ENCODE assay signal across 14 mouse cellular contexts in genomic region chr2:13514949-13515348, GRCm38 (mm10). TPM values are rescaled to one million over a fixed set of nuclear protein-coding genes. Genes with fewer than 3 reads are reported as not detected.
"Had no signal": no experiment of that assay in that cellular context is flagged by ENCODE, and none has a peak within 500 bp of the region (broad histone marks: within the 10 kb centered on the region; RNA-seq: fewer than 3 reads in every experiment).

No protein-coding gene starts in this region.

- H3K9ac ChIP-seq: kidney, embryonic 15.5 days; liver, embryonic 12.5 days; liver, postnatal 0 days; lung, embryonic 15.5 days; midbrain, embryonic 12.5 days had no signal

- ATAC-seq: liver, embryonic 12.5 days; liver, postnatal 0 days had no signal

- H3K27ac ChIP-seq: kidney, embryonic 15.5 days; limb, embryonic 10.5 days; liver, embryonic 12.5 days; lung, embryonic 15.5 days; macrophage; midbrain, embryonic 12.5 days; stomach, postnatal 0 days had no signal

- DNase-seq: kidney, adult 2 months; layer of hippocampus, adult 9-11 months; liver, postnatal 0 days; lung, postnatal 14 days; thymus, adult 2 months; thymus, postnatal 25 days had no signal

- H3K9me3 ChIP-seq: kidney, embryonic 15.5 days; limb, embryonic 10.5 days; liver, embryonic 12.5 days; lung, embryonic 15.5 days; megakaryocyte, embryonic 14.5 days; midbrain, embryonic 12.5 days had no signal

- H3K4me2 ChIP-seq: kidney, embryonic 15.5 days; liver, embryonic 12.5 days; lung, embryonic 15.5 days; midbrain, embryonic 12.5 days had no signal

- H3K4me3 ChIP-seq: kidney, embryonic 15.5 days; limb, embryonic 10.5 days; liver, embryonic 12.5 days; lung, embryonic 15.5 days; megakaryocyte, embryonic 14.5 days; midbrain, embryonic 12.5 days had no signal

- H3K27me3 ChIP-seq: kidney, embryonic 15.5 days; liver, embryonic 12.5 days; lung, embryonic 15.5 days; megakaryocyte, embryonic 14.5 days; midbrain, embryonic 12.5 days had no signal

- H3K4me1 ChIP-seq: kidney, embryonic 15.5 days; limb, embryonic 10.5 days; lung, embryonic 15.5 days; megakaryocyte, embryonic 14.5 days had no signal

- H3K36me3 ChIP-seq: liver, embryonic 12.5 days; lung, embryonic 15.5 days had no signal

RNA-seq across cellular contexts. Expression of gene Cubn, which starts 23.3 kb away (rescaled TPM):
- polyA plus RNA-seq: liver, postnatal 0 days; macrophage had no signal
